Mouse (Mus musculus) megakaryocyte, embryonic 14.5 days (primary cell): ENCODE measurements around the gene Trim7. TPM values are rescaled to one million over a fixed set of nuclear protein-coding genes. Genes with fewer than 3 reads are reported as not detected.

Experiments used
- H3K27me3 ChIP-seq: replicated peaks from 2 replicates; pipeline ENCODE3; 2012; ENCODE audit warnings: inconsistent platforms
- H3K36me3 ChIP-seq: replicated peaks from 2 replicates; pipeline ENCODE3; 2012; ENCODE audit warnings: low read length, inconsistent platforms, mixed read lengths
- H3K4me1 ChIP-seq: 2 replicates; pipeline ENCODE4 v1.6.1; 2012; ENCODE audit warnings: inconsistent platforms
- H3K4me3 ChIP-seq: replicated peaks from 2 replicates; pipeline ENCODE3; 2012; ENCODE audit warnings: moderate library complexity, mild to moderate bottlenecking, inconsistent platforms
- H3K9me3 ChIP-seq: 2 replicates; pipeline ENCODE4 v1.6.1; 2012; ENCODE audit warnings: inconsistent platforms
- FLI1 ChIP-seq: IDR thresholded peaks from 2 replicates; pipeline ENCODE4 v1.6.1; 2012; ENCODE audit warnings: low read length, inconsistent platforms, mixed read lengths
- GATA1 ChIP-seq: IDR thresholded peaks from 3 replicates; pipeline ENCODE4 v1.6.1; 2012; ENCODE audit warnings: mixed read lengths, low read length, inconsistent platforms, borderline replicate concordance
- polyA plus RNA-seq: library from polyadenylated mRNA; stranded (reverse); fragments of >175 nt; gene quantifications from 2 replicates; pipeline ENCODE4 v1.2.3, GENCODE M21; 2012; ENCODE audit warnings: low replicate concordance; ENCODE audit not compliant: insufficient read depth

Trim7 gene
- polyA plus RNA-seq, 1 experiment: 1.6 TPM

DNA sequence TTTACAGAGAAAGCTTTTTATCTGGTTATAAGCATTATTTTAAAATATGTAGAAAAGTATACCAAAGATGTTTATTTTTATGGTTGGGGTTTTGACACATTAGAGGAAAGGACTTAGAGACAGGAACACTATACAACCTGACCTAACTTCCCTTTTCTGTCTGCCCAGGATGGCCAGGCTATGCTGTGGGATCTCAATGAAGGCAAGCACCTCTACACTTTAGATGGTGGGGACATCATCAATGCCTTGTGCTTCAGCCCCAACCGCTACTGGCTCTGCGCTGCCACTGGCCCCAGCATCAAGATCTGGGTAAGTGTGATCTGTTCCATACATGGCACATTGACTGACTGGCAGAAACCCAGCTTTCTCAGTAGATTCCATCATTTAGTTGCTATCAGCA, 22.0 kb upstream of the Trim7 start:
- H3K4me1 ChIP-seq: peaks cover 55% of the 10 kb centered on the region
- H3K9me3 ChIP-seq: no peaks in the 10 kb centered on the region
- no peak overlapping the region for H3K4me3 ChIP-seq
- H3K36me3 ChIP-seq: peaks cover 77% of the 10 kb centered on the region
- no peaks in the 10 kb centered on the region for H3K27me3 ChIP-seq
- TF ChIP-seq FLI1 (no peak), GATA1 (no peak)

DNA sequence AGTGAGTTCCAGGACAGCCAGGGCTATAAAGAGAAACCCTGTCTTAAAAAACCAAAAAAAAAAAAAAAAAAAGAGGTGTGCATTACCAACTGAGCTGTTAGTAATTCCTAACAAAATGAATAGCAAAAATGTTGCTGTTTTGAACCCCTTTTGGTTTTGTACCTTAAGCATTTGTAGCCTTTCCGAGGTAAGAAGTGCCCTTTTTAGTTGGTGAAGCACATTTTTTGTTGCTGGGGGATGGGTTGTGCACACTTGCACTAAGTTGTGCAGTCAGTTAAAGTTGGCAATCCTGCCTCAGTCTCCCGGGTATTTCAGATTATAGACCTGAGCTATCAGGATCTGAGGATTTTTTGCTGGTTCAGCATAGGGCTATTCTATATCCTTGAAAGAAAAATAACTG, 21.0 kb upstream of the Trim7 start:
- Histone ChIP-seq H3K27me3 (no peaks in the 10 kb centered on the region), H3K4me3 (no peak overlapping the region), H3K36me3 (peaks cover 86% of the 10 kb centered on the region), H3K4me1 (peaks cover 64% of the 10 kb centered on the region), H3K9me3 (no peaks in the 10 kb centered on the region)
- no peak for TF ChIP-seq FLI1
- TF ChIP-seq GATA1: no peak

DNA sequence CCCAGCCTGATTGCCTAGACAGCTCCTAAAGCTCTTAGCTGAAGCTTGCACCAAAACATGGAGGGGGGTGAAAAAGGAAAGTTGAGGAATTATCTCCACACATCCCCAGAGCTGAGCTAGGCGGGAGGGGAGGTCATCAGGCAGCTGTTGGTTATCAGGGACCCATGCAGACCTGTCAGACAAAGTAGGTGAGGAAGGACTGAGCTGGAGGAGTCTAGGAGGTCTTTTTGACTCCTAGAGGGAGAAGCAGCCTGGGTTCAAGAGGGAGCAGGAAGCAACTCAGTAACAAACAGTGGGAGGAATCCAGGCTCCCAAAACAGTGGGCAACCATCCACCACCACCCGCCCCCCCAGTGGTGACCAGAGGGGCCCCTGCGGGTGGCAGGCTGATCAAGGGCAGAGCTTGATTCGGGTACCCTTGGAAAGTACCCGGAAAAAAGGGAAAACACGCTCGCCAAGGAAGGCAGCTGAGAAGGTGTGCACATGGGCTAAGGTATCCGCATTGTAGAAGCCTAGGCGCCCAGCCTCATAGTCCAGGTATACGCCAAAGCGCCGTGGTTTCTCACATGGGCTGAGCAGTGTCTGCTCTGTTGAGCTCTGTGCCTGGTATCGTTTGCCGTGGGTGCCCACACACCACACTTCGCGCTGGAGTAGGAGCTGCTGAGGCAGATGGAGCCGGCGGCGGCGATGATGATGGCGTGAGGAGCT, 18.9 kb upstream of the Trim7 start:
- Histone ChIP-seq H3K9me3 (no peaks in the 10 kb centered on the region), H3K4me3 (no peak overlapping the region), H3K4me1 (peaks cover 69% of the 10 kb centered on the region), H3K27me3 (no peaks in the 10 kb centered on the region), H3K36me3 (peaks cover 99% of the 10 kb centered on the region)
- TF ChIP-seq GATA1: no peak
- no peak for TF ChIP-seq FLI1

DNA sequence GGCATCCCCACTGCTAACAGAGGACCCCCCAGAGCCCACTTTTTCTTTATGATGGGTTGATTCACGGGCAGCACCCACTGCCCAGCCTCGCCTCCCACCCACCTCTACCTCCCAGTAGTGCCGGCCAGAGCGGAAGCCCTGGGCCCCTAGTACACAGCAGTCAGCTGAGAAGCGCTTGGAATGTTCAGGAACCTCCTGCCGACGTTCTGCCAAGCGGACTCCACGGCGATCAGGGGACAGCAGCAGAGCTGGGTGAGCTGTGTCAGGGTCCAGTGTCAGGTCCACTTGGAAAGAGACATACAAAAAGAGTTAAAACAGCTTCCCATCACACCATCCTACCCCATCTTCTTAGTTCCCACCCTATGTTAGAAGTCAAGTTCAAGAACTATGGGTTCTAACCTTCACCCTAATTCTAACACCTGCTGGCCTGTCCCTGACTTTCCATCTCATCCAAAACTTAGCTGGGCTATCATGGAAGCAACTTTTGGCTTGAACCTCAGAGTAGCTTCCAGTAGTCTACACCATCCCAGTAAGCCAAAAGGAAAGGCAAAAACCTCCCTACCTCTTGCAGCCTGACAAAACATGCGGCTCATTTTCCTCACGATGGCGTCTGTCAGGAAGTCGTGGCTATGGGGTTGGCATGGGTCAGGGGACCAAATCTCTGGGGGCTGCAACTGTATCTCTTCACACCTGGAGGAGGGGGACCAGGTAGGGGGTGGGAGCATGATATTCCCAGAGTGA, 18.2 kb upstream of the Trim7 start:
- Histone ChIP-seq H3K4me3 (no peak overlapping the region), H3K36me3 (peaks cover 99% of the 10 kb centered on the region)
- TF ChIP-seq GATA1 (no peak), FLI1 (no peak)

GRCm38 (mm10) chr11:48808304-48808646, 17.7 kb upstream of the Trim7 start:
- TF ChIP-seq GATA1 (no peak), FLI1 (no peak)
- H3K36me3 ChIP-seq: peaks cover 99% of the 10 kb centered on the region
- peaks cover 66% of the 10 kb centered on the region for H3K4me1 ChIP-seq
- no peaks in the 10 kb centered on the region for H3K9me3 ChIP-seq
- no peaks in the 10 kb centered on the region for H3K27me3 ChIP-seq
- no peak overlapping the region for H3K4me3 ChIP-seq

More for the DNA sequence above, 18.2 kb upstream of the Trim7 start:
- Histone ChIP-seq H3K27me3 (no peaks in the 10 kb centered on the region), H3K9me3 (no peaks in the 10 kb centered on the region), H3K4me1 (peaks cover 68% of the 10 kb centered on the region)

GRCm38 (mm10) chr11:48808737-48809433, 17.1 kb upstream of the Trim7 start:
- no peaks in the 10 kb centered on the region for H3K9me3 ChIP-seq
- no peak overlapping the region for H3K4me3 ChIP-seq
- H3K27me3 ChIP-seq: no peaks in the 10 kb centered on the region
- H3K4me1 ChIP-seq: peaks cover 66% of the 10 kb centered on the region
- no peak for TF ChIP-seq GATA1
- no peak for TF ChIP-seq FLI1
- H3K36me3 ChIP-seq: peaks cover 99% of the 10 kb centered on the region

DNA sequence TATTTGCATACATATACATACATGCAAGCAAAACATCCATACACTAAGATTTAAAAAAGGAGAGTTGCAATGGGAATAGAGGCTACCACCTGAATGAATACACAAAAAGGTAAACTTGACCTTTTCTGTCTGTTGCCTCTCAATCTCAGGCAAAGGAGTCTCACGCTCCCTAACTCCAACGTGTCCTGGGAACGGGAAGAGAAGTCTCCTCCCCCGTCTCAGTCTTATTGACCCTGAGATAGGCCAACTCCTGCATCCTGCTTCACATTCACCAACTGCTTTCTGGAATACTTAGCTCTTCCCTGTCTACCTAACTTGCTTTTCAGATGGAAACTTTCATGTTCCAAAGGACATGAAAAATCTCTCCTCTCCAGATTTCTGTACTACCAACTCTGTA, 16.5 kb upstream of the Trim7 start:
- Histone ChIP-seq H3K36me3 (peaks cover 99% of the 10 kb centered on the region), H3K27me3 (no peaks in the 10 kb centered on the region), H3K9me3 (no peaks in the 10 kb centered on the region), H3K4me1 (peaks cover 66% of the 10 kb centered on the region), H3K4me3 (no peak overlapping the region)
- TF ChIP-seq GATA1 (no peak), FLI1 (no peak)

DNA sequence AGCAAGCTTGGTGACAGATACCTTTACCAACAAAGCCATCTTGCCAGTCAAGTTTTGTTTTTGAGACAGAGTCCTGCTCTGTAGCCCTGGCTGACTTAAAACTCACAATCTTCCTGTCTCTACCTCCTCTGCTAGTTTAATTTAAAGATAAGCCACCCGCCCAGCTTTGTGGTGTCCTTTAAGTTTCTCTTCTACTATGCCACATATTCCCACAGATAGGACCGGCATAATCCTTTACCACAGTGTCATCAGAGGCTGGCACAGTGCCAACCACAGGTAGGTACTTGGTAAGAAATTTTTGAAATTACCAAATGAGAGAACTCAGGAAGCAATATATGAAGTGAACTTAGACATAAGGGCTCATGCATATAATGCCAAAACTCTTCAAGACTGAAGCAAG, 15.8 kb upstream of the Trim7 start:
- Histone ChIP-seq H3K9me3 (no peaks in the 10 kb centered on the region), H3K4me1 (peaks cover 73% of the 10 kb centered on the region), H3K4me3 (no peak overlapping the region), H3K36me3 (peaks cover 100% of the 10 kb centered on the region), H3K27me3 (no peaks in the 10 kb centered on the region)
- TF ChIP-seq GATA1 (no peak), FLI1 (no peak)

DNA sequence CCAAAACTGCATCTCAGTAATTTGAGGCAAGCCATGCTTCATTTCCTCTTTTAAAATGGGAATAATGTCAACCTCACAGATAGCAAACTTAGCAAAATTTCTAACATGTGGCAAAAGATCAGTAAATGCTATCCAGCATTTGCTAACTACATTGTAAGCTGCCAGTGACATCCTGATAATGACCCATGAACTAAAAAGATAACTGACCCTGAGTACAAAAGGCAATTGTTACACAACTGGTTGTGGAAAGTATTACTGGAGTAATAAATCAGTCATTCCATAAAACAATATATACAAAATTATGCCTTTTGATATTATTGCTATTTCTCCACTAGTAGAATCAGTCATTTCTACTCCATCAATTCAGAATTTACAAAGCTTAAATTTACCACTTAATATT, 12.2 kb upstream of the Trim7 start:
- peaks cover 72% of the 10 kb centered on the region for H3K36me3 ChIP-seq
- H3K4me3 ChIP-seq: no peak overlapping the region
- no peak for TF ChIP-seq GATA1
- TF ChIP-seq FLI1: no peak
- H3K9me3 ChIP-seq: no peaks in the 10 kb centered on the region
- H3K4me1 ChIP-seq: peaks cover 72% of the 10 kb centered on the region
- no peaks in the 10 kb centered on the region for H3K27me3 ChIP-seq

DNA sequence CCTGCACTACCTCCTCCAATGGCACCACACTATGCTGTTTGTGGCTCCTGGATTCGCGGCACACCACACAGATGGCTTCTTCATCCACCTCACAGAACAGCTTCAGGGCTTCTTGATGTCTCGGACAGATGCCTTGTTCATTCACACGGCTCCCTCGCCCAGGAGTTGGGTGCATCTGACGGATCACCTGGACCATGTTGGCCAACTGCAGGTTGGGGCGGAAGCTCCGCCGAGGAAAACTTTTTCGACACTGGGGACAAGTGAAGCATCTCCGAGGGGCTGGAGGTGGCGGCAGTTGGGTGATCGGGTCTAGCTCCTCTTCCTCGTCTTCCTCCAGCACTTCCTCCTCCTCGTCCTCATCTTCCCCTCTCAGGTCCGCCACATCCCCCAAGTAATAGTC, 10.1 kb upstream of the Trim7 start:
- Histone ChIP-seq H3K4me1 (peaks cover 74% of the 10 kb centered on the region), H3K36me3 (peaks cover 51% of the 10 kb centered on the region), H3K27me3 (no peaks in the 10 kb centered on the region), H3K9me3 (no peaks in the 10 kb centered on the region), H3K4me3 (peak overlapping the region; percentile 97)
- TF ChIP-seq GATA1 (no peak), FLI1 (no peak)
